Mouse (Mus musculus): ENCODE measurements at regions not wholly inside any gene's neighbourhood (a gene's known extent, or its start where the extent isn't known, plus 50 kb on each side); places are given as distances from the start of the nearest gene placed in this dataset.

DNA sequence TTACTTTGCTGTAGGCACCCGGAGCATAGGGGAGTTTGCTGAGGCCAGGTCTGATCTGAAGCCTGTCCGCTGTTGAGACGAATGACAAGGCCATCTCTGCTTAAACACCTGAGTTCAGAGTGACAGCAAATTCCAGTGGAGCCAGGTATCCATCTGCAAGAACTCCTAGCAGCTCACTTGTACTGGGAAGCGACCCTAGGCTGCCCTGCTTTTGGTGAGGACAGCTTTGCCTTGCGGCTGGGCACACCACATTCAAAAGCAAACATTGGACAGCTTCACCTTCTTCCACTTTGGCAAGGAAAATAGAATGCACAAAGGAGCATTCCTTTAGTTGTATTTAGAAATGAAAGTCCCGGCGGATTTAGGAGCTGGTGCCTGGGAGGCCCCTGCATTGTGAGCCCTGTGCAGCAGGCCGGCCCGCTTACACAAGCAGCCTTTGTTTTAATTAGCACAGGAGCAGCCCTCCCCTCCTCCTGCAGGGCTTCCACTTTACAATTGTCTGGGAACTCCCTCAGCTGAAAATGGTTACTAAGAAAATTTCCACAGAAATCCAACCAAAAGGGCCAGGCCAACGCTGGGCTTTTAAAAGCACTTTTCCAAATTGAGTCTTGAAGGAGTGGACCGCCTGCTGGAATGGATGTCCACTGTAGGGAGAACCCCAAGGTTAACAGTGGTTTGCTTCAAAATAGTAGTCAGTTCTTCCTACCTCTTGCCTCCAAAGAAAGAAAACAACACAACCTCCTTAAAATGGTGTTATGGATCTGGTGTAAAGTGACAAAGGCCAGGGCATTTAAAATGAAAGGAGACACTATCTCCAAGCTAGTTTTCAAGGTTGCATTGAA, 321.6 kb upstream of the Mpdz start:
- no peak for TF ChIP-seq CTCF (IDR thresholded peaks at IDR 0.05; ENCODE audit: insufficient read depth, low read depth, low read length)
- TF ChIP-seq POLR2A (IDR thresholded peaks at IDR 0.05; ENCODE audit: insufficient read depth, low read depth, low read length): no peak

Measured in olfactory bulb, adult 2 months (tissue).